Mouse (Mus musculus) liver, postnatal 0 days (tissue): ENCODE measurements around the gene Sub1.

ENCODE experiments used
- CTCF ChIP-seq: sonication (generic); IDR thresholded peaks from 2 replicates; pipeline ENCODE4 v1.5.1; 2016; ENCODE audit warnings: antibody characterized with exemption, low read depth
- EP300 ChIP-seq: IDR thresholded peaks from 2 replicates; pipeline ENCODE4 v1.6.1; 2016; ENCODE audit warnings: antibody characterized with exemption, low read depth, mild to moderate bottlenecking

GRCm38 (mm10) chr15:12007971-12008800, 11.4 kb upstream of the Sub1 start:
- TF ChIP-seq CTCF (peak; percentile 32; the same call in 1 of the 2 replicates), EP300 (no peak)
